Mouse (Mus musculus) testis, postnatal 14 days (tissue): ENCODE measurements around the gene Mrps17.
"Not testable (repeated sequence)": the region's sequence is repeated elsewhere in the genome, so short reads cannot be mapped to it uniquely, and the experiment has no call there.

Experiments
- DNase-seq: peaks from one replicate; pipeline ENCODE4 v3.0.0; 2021; ENCODE audit warnings: low spot score

The Mrps17 gene

DNA sequence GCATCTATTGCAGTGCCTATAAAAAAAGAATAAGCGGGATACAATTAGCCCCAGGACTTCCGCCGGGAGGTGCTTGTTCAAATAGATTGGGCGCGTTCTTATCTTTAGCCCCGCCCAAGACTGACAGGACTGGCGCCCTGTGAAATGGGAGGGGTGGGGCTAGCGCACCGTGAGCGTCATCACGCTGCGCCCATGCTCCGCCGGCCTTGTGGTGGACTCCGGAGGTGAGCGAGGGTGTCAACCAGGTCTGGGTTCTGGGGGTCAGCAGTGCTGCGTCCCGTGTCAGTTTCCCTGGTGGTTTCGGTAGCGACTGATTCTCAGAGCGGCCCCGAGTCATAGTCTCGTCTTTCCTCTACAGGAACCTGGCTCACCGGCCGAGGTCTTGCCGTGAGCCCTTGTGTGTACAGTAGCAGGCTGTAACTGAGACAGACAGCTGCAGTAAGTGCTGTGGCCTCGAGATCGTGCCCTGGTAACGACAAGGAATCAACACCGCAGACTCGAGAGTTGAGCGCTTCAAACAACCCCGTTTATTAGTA is at the start of gene Mrps17:
Mrps17 (plus strand) TSS at position 172 of the 536 bp plus-strand sequence.
- DNase-seq = peak; percentile 94

DNA sequence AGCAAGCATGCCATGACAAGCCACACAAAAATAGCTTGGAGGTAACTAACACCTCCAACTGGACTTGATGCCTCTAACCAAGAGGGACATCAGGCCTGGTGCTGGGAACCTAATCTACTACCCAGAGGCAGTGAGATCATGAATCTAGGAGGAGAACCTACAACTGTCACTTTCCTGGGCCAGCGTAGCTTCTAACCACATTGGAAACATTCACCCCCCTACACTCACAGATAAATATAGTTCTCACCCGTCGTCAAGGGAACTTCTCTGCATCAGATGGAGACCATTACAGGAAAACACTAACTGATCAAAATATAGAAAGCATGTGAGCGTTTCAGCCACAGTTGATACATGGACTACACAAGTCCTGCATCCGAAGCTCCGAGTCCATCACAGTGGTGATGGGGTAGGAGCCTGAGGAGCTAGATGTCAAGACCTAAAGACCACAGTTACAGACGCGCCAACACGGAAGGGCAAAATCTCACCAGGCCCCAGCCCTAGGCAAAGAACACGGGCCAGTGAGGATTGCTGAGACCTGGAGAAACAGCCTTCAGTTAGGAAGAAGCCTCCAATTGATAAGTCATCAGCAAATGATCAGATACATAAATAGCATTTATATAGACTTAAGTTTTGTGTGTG is 48.9 kb upstream of the Mrps17 start:
- DNase-seq = no peak

DNA sequence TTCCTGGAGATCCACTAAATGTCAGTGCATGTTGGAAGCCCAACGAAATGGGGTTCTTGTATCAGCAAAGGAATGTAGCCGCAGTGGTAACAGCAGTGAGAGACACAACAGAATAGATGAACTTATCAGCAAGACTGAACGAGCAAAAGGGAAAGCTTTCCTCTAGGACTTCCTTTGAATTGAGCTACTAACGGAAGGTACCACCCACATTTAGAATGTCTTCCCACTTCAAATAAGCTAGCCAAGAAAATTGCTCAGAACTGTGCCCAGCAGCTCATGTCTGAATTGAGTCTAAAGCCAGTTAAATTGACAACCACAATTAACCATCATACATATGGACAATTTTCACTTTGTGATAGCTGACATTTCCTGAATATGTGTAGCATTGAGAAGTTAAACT is 47.4 kb upstream of the Mrps17 start:
- DNase-seq = no peak

DNA sequence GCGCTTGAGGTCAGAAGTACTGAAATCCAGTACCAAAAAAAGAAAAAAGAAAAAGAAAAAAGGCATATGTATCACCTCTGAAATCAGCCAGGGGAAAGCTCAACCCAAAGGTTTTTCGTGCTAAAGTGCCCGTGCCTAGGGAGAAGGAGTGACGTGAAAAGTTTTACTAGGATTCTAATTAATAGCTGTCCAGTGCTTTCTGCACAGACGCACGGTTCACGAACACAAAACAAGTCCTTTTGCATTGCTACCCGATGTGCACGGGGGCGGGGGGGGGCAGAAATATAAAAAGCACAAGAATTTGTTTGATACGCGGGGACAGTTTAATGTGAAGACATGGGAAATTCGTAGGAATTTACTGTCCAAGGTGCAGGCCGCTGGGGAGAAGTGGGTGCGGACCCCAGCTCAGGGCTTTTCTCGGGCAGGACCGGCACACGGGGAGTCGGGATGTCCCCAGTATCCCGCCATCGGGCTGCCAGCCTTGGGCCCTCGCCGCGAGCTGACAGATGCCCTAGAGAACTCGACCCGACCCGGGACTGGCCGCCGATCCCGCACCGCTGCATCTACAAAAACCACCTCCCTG is 45.8 kb upstream of the Mrps17 start:
- DNase-seq = no peak

DNA sequence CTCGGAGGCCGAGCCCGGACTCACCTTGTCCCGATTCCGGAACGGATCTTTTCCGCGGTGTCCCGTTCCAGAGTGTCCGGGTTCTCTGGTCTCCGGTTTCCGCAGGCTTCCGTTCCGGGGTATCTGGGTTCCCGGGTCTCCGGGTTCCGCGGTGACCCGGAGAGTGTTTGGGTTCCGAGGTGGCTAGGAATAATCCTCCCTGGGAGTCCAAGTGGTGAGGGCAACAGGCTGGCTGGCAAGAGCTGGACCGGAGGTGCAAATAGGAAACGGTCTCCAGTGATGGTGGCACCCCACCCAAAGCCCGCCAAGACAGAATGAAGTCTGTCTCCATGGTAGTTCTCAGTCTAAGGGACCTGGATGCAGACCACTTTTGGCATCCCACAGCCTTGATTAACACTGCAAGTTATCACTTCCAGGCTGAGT is 45.2 kb upstream of the Mrps17 start, which contains the start of gene Zfp11:
Zfp11 (minus strand) TSS at position 64 of the 423 bp plus-strand sequence.
- DNase-seq = peak; percentile 84

DNA sequence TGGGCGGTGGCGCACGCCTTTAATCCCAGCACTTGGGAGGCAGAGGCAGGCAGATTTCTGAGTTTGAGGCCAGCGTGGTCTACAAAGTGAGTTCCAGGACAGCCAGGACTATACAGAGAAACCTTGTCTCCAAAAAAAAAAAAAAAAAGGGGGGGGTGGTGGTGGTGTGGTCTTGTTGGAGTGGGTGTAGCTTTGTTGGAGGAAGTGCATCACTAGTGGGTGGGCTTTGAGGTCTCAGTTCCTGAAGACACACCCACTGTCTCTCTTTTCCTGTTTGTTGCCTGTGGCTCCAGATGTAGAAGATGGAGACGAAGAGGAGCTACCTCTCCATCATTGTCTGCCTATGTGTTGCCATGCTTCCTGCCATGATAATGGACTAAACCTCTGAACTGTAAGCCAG is 30.2 kb upstream of the Mrps17 start:
- DNase-seq = not testable (repeated sequence)

DNA sequence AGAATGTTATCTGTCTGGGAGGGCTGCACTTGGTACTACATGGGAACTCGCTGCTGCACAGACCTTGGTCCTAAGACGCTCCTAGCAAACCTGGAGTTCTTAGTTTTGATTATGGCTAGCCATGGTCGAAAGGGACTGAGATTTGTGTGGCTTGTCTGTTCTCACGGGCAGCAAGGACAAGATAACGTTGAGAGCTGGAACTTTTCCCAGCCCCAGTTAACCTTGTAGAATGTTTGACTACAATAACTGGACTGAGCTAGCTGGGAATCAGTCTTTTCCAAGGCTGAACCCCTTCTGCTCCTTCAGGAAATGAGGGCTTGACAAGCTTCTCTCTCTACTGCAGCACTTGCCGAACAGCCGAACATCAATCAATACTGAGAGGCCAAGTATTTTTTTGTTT is 27.7 kb upstream of the Mrps17 start:
- DNase-seq = peak; percentile 75

DNA sequence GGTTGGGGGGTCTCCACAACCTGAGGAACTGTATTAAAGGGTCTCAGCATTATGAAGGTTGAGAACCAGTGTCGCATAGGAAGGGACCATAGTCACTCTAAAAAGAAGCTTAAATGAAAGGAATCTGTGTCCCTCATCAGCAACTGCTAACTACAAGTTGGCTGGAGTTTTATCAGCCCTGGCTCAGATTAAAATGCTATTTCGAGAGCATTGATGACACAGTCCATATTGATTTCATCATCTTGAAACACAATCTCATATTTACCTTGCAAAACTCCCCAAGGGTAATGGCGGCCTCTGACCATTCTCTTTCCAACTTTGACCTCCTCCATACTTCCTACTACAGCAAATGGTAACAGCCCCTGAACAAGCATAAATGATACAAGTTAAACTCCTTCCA is 24.8 kb upstream of the Mrps17 start:
- DNase-seq = no peak

DNA sequence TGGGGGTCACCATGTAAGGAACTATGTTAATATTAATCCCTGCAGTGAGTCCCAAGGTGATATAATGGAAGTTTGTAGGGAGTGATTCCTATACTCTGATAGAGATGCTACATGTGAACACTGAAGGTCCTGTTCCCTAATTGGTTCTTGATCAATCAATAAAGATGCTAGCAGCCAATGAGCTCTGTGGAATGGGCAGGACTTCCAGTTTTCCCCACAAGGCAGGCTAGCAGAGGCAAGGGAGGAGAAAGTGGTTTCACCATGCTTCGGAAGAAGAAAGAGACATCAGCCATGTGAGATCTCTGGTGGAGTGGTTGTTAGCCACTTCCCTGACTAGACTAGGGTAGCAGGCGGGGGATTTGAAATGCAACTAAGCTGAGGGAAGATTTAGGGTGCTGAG is 14.8 kb upstream of the Mrps17 start:
- DNase-seq = no peak

DNA sequence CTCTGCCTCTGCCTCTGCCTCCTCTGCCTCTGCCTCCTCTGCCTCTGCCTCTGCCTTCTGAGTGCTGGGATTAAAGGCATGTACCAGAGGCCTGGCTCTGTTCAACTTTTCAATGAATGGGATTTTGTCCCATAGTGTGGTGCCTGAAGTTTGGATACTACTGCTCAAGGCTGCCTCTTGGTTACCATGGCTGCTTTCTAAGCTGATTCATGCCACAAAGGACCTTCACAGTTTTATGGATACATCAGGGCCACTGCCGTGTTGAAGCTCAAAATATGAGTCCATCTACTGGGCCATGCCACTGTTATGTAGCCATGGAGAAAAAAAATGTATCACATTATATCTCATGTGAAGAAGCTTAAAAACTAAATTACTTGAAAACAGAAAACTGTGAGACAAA is 13.6 kb upstream of the Mrps17 start:
- DNase-seq = no peak

DNA sequence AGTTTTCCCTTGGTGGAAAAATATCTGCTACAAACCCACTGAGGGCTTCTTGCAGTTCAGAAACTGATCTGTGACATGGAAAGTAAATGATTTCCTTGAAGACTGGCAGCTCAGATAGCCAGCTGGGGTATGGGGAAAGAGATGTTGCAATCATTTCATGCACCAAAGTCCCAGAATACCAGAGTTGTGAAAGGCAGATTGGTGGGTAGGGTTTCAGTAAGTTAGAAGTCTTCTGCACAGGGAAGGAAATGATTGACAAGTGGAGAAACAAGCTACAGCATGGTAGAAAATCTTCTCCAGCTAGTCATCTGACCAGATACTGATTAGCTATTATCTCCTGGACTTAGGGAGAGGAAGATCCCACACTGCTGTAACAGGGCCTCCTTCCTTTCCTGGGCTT is 11.9 kb upstream of the Mrps17 start:
- no peak for DNase-seq

DNA sequence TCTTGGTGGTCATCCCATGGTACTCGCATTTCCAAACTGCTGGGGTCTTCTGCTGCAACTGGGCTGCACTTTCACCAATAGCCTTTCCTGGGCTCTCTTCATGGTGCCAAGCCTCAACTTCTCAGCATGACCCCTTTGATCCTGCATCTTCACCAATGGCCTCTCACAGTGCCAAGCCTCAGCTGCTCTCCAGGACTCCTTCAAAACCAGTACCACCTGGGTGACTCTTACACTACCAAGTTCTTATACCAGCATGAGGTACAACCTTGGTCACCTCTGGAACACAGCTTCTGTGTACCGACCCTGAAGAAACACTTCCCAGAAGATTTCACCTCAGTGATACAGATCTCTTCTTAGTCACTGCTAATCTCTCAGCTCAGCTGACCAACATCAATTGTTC is 6.9 kb upstream of the Mrps17 start, which contains the start of gene Sept14:
Sept14 (minus strand) TSS at position 101 of the 400 bp plus-strand sequence.
- DNase-seq = no peak

DNA sequence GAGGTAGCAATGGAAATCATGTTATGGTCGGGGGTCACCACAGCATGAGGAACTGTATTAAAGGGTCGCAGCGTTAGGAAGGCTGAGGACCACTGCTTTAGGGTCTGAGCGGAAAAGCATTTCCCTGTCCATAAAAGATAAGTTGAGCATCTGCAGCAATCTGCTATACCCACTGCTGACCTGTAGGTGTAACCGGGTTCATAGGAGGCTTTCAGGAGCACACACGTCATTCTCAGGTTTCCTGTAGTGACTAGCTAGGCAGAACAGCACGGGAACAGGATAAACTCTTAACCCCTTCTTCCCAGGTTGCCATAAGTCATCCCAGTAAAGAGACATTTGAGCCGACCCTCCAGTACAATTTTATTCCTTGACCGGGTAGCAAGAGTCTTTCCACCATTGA is 1.7 kb downstream of the Mrps17 start:
- no peak for DNase-seq

DNA sequence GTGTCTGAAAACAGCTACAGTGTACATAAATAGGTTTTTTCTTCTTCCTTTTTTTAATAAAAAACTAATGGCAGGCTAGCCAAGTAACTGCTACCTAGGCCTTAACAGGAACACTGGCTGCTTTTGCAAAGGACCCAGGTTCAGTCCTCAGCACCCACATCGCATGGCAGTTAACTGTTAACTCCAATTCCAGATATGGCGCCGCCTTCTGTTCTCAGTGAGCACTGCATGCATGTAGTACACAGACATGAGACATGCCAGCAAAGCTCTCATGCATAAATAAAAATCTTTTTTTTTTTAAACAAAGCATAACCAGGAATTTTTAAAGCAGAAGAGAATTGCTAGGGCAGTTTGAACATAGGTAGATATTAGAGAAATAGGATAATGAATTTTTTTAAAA is 4.9 kb downstream of the Mrps17 start:
- no peak for DNase-seq

DNA sequence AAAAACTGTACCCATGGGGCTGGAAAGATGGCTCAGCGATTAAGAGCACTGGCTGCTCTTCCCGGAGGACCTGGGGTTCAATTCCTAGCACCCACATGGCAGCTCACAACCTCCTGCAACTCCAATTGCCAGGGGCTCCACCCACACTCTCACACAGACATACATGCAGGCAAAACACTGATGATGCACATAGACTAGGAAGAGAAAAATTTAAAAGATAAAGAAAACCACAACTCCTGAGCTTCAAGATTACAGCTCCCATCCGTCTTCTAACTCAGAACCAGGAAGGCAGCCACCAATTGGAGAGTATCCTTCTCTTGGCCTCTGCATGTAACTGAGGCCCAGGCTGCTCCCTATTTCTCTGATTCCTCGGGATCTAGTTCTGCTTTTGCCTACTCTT is 9.0 kb downstream of the Mrps17 start:
- no peak for DNase-seq

DNA sequence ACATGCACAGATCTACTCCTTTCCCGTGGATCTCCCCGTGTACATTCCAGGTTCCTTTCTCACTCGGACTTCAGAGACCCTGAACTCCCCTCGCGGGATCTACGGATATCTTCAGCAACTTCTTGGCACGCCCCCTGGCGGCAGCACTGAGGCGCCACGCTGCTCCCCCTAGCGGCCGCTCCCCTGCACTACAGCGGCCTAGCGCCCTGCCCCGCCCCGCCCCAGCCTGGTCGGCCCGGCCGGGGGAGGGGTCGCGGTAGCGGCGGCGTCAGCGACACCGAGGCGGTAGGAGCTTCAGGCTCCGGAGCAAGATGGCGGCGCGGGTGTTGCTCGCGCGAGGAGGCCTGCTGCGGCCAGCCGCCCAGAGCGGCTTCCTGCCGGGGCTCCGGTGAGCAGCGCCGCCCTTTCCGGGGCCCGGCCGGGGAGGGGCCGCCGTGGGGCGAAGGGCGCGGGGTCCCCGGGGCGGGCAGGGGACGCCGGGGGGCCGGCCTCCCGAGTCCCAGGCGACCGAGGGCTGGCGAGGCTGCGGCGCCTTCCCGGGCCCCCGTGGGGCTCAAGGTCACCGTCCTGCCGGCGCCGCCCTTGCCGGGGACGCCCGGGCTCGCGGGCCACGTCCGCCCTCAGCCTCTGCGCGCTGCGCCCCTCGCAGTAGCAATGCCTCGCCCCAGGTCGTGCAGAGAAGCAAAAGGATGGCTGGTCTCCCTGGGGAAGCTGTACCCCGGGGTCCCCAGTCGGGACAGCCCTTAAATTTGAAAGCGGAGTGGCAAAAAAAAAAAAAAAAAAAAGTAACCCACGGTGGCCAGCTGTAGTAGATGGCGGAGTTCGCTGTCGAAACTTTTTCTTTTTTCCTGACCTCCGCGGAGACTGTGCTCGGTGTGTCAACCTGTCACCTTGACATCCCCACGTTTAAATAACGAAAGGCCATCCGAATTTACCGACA is 9.8 kb downstream of the Mrps17 start, which contains the start of gene Nipsnap2:
Nipsnap2 (plus strand) TSS at position 230 of the 940 bp plus-strand sequence.
- DNase-seq = peak; percentile 92

DNA sequence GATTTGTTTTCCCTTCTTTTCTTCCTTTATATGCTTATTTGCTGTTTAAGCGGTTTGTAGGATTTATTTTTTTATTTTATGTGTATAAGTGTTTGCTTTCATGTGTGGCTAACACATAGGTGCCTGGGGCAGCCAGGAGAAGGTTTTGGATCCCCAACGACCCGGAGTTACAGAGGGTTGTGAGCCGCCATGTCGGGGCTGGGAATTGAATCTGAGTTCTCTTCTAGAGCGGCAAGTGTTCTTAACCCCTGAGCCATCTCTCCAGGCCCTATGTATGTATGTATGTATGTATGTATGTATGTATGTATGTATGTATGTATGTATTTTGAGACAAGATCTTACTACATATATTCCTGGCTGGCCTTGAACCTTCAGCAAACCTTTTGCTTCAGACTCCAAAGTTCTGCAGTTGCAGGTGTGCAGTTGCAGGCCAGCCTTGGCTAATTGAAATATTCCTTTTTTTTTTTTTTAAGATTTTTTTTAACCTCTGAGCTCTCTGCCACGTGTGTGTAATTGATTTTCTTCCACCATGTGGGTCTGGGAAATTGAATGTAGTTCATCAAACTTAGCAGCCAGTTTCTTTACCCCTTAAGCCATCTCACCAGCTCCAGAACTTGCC is 10.6 kb downstream of the Mrps17 start:
- DNase-seq = no peak

DNA sequence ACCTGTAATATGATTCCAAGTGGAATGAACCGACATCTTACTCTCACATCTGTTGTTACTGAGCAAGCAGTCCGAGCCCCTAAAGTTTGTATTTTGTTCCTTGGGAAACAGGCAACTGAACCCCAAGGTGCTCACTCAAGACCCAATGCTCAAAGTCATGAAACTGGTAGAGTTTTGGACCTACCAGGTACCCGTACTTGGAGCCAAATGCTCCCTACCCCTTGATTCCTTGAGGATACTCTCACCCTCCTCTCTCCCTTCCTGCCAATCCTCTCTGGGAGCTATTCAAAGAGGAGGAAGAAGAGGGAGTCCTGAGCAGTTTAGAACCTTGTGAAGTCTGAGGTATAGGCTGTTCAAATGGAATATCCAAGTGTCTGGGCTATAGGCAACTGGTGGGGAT is 11.5 kb downstream of the Mrps17 start:
- no peak for DNase-seq

DNA sequence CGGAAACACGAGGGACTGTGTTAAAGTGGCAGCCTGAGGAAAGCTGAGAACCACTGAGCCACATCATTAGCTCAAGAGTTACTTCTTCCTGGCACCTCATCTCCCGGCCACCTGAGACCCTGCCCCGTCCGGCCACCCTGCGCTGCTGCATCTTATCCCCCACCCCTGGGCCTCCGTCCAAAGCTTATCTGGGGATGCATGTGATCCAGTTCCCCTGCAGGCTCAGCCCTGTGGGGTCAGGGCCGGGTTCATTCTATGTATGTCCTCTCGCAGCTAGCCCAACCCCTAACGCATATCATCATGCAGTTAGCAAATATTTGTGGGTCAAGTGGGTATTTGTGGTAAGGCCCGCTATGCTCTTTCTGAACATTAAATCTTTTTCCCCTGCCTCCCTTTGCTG is 14.0 kb downstream of the Mrps17 start:
- DNase-seq = no peak

DNA sequence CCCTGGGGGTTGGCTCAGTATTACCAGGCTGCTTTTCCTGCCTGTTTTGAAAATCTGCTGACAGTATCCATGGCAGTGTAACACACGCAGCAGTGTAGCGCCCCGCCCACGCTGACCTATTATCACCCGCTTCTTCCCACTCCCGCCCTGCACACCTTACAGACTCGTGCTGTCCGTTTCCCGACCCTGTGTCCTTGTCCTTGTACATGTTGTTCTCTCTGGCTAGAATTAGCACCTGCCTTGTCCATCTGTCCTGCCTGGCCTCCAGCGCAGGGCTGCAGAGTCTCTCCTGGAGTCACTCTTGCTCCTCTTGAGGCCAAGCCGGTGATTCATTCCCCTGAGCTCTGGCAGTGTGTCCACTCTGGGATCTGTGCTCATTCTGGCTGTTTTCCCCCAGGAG is 15.0 kb downstream of the Mrps17 start:
- DNase-seq = peak; percentile 41

DNA sequence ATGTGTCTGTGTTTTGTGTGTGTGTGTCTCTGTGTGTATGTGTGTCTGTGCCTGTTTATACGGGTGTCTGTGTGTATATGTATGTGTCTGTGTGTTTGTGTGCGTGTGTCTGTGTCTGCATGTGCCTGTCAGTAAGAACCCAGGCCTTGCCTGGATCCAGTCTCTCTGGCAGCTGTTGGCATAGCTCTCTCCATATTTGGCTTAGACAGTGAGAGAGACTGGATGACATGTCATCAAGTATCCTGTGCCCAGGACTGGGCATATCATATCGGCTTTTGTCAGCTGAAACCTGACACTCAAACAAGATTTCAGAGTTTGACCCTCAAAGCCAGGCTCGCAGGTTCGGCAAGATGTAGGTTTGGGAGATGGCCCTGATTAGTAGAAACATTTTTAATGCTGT is 15.7 kb downstream of the Mrps17 start:
- no peak for DNase-seq

DNA sequence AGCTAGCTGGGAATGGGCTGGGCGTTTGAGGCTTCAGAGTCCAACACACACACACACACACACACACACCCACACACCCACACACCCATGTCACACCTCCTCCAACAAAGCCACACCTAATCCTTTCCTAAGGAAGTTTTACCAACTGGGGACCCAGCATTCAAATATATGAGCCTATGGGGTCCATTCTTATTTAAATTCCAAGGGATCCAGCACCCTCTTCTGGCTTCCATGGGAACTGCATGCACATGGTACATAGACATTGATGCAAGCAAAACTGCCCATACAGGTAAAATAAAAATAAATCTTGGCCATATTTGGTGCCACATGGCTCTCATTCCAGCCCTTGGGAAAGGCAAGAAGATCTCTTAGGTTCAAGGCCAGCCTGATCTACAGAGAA is 25.7 kb downstream of the Mrps17 start:
- no peak for DNase-seq
